Mouse (Mus musculus) left cerebral cortex, postnatal 25 days (tissue): ENCODE data around the gene Coq7. TPM values are rescaled to one million over a fixed set of nuclear protein-coding genes. Genes with fewer than 3 reads are reported as not detected.

ENCODE experiments used
- DNase-seq, 2 experiments: peaks; one replicate each; pipeline ENCODE4 v3.0.0; 2022; ENCODE audit warnings: low spot score in 2 of 2, mixed read lengths in 1 of 2
- intact Hi-C: fragments of 180-260 bp; cut with DNase I; formaldehyde crosslinking; loops from one replicate; pipeline ENCODE4 v1.15.1; 2025
- total RNA-seq, 2 experiments: library from RNA; stranded (reverse); gene quantifications; 2 replicates each; pipeline ENCODE4 v1.2.3; 2021

The Coq7 gene
- total RNA-seq, 2 experiments from 2014 or later: 33.4 to 37.1 TPM

DNA sequence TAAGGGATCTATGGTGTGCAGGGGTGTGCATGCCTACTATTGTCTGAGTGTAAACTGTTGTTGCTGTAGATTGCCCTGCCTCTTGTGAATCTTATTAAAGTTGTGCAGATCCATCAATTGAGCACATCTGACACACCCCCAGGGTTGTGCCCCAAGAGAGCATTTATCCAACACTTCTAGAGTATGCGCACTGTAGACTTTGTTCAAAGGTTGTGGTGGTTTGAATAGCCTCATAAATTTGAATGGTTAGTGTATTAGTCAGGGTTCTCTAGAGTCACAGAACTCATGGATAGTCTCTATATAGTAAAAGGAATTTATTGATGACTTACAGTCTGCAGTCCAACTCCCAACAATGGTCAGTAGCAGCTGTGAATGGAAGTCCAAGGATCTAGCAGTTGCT is 60.3 kb downstream of the Coq7 start:
- no peak for DNase-seq
- intact Hi-C loops: no loop called here

- intact Hi-C loops: no loop called here
- no peak for DNase-seq
Observed at GRCm38 (mm10) chr7:118468060-118468459, 65.1 kb downstream of the Coq7 start.

DNA sequence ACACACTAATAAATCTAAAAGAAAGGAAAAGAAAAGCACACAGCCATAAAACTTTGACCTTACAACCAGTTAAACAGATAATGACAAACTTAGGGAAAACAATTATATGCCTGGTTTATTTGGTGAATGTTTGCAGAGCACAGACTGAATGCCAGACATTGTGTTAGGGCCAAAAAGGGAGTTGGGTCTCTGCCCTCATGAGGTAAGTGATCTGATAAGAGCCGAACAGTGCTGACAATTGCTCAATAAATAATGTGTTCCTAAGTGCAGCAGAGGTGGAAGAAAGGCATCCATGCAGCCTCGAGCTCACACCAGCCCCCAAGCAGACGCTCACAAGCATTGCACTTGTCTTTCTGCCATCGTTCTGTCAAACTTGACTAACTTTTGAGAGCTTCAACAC is 68.7 kb downstream of the Coq7 start:
- intact Hi-C loops: no loop called here
- no peak for DNase-seq

- no peak for DNase-seq
- intact Hi-C loops: no loop called here
Observed at GRCm38 (mm10) chr7:118462818-118463762, 70.1 kb downstream of the Coq7 start.

DNA sequence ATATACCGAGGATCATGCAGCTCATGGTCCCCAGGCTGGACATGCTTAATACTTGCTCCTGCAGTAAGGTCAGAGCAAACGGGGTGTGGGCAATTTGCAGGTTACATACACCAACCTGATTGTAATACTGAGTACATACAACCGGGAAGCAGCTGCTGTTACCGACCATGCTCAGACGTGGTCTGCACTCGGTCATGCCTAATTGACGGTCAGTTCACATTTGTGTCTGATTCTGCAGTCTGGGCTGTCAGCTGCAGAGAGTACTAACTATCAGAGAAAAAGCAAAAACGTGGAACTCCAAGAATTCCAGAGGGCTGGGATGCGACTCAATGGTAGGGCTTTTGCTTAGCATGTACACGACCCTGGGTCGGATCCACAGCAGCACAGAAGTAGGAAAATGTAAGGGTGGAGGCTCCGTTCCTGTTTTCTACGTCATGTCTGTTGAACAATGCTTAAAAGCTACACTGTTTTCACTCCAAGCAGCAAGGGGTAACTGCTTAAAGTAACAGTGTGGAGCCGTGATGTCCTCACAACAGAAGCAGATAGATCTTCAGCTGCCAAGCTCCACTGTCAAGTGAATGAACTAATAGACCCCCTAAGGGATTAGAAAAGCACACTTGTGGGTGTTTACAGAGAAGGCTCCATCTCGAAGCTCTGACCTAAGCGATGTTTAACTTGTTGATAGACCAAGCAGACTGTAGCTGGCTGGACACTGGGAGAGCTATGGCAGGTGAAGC is 71.6 kb downstream of the Coq7 start:
- no peak for DNase-seq
- intact Hi-C loops: no loop called here

Other genes with a start within 250 kb of the Coq7 start
- 10 to 100 TPM; 61.6 to 73.9 TPM for gene Syt17, start 85.1 kb downstream of the Coq7 start, total RNA-seq
- 1 to 10 TPM; 3.3 to 3.4 TPM for gene Itpripl2, start 41.4 kb downstream of the Coq7 start, total RNA-seq
- gene Tmc7, start 51.4 kb upstream of the Coq7 start, total RNA-seq: 10 to 100 TPM; 13.3 to 21.4 TPM
- under 1 TPM; 0.27 to 0.37 TPM for gene Tmc5, start 63.9 kb upstream of the Coq7 start, total RNA-seq
- gene Gde1, start 172.4 kb upstream of the Coq7 start, total RNA-seq: 100 to 1,000 TPM; 288 TPM
- gene Ccp110, start 179.2 kb upstream of the Coq7 start, total RNA-seq: 10 to 100 TPM; 44.5 to 47.7 TPM
- gene Vps35l, start 206.9 kb upstream of the Coq7 start, total RNA-seq: 10 to 100 TPM; 51.2 to 58.2 TPM